Mouse (Mus musculus) myocyte (in vitro differentiated cells): ENCODE measurements around the gene Mylip. TPM values are rescaled to one million over a fixed set of nuclear protein-coding genes. Genes with fewer than 3 reads are reported as not detected.

ENCODE experiments used
- H3K27me3 ChIP-seq: one replicate; pipeline ENCODE4 v1.6.1; 2011; ENCODE audit not compliant: control insufficient read depth, insufficient read depth, insufficient read length
- H3K36me3 ChIP-seq: one replicate; pipeline ENCODE4 v1.6.1; 2011; ENCODE audit not compliant: control insufficient read depth, insufficient read depth
- H3K4me2 ChIP-seq: one replicate; pipeline ENCODE4 v1.6.1; 2011; ENCODE audit warnings: low read depth, control low read depth
- H3K4me3 ChIP-seq: one replicate; pipeline ENCODE4 v1.5.1; 2011; ENCODE audit warnings: mild to moderate bottlenecking, control low read depth, moderate library complexity
- H3K79me2 ChIP-seq: one replicate; pipeline ENCODE4 v1.6.1; 2011; ENCODE audit not compliant: control insufficient read depth, insufficient read depth
- H3ac ChIP-seq: one replicate; pipeline ENCODE4 v1.6.1; 2011; ENCODE audit not compliant: control insufficient read depth, insufficient read length
- CEBPB ChIP-seq: IDR thresholded peaks from 2 replicates; pipeline ENCODE4 v1.6.1; 2011; ENCODE audit warnings: mild to moderate bottlenecking, moderate library complexity; ENCODE audit not compliant: poor library complexity, insufficient read depth, severe bottlenecking
- E2F4 ChIP-seq: IDR thresholded peaks from one replicate; pipeline ENCODE4 v1.6.1; 2011; ENCODE audit warnings: mild to moderate bottlenecking, control low read depth, moderate library complexity; ENCODE audit not compliant: insufficient read depth
- MAX ChIP-seq: IDR thresholded peaks from one replicate; pipeline ENCODE4 v1.6.1; 2011; ENCODE audit warnings: low read depth, mild to moderate bottlenecking, control low read depth
- MYOD1 ChIP-seq, 3 experiments: IDR thresholded peaks; one replicate each; pipeline ENCODE4 v1.6.1; 2011; ENCODE audit warnings: control low read depth in 2 of 3, low read depth in 2 of 3, mild to moderate bottlenecking in 2 of 3, moderate library complexity in 1 of 3; ENCODE audit not compliant: insufficient read length in 2 of 3, control insufficient read depth in 1 of 3
- MYOG ChIP-seq, 3 experiments: IDR thresholded peaks; one replicate each; pipeline ENCODE4 v1.6.1; 2011; ENCODE audit warnings: control low read depth in 2 of 3, low read depth in 2 of 3, mild to moderate bottlenecking in 2 of 3; ENCODE audit not compliant: insufficient read length in 2 of 3, control insufficient read depth in 1 of 3, insufficient read depth in 1 of 3
- POLR2A ChIP-seq: IDR thresholded peaks from one replicate; pipeline ENCODE4 v1.6.1; 2011; ENCODE audit warnings: low read depth, mild to moderate bottlenecking, control low read depth, moderate library complexity; ENCODE audit not compliant: insufficient read length
- POLR2AphosphoS2 ChIP-seq: IDR thresholded peaks from one replicate; pipeline ENCODE4 v1.6.1; 2011; ENCODE audit warnings: low read depth, control low read depth; ENCODE audit not compliant: insufficient read length
- REST ChIP-seq: IDR thresholded peaks from one replicate; pipeline ENCODE4 v1.6.1; 2011; ENCODE audit warnings: mild to moderate bottlenecking, control low read depth, moderate library complexity; ENCODE audit not compliant: insufficient read depth, insufficient read length
- SRF ChIP-seq: IDR thresholded peaks from one replicate; pipeline ENCODE4 v1.6.1; 2011; ENCODE audit warnings: low read depth; ENCODE audit not compliant: control insufficient read depth, insufficient read length
- TCF12 ChIP-seq: IDR thresholded peaks from one replicate; pipeline ENCODE4 v1.6.1; 2011; ENCODE audit warnings: mild to moderate bottlenecking, control low read depth; ENCODE audit not compliant: poor library complexity, insufficient read depth, severe bottlenecking
- TCF3 ChIP-seq: IDR thresholded peaks from one replicate; pipeline ENCODE4 v1.6.1; 2011; ENCODE audit warnings: low read depth, control low read depth; ENCODE audit not compliant: insufficient read length
- USF1 ChIP-seq: IDR thresholded peaks from one replicate; pipeline ENCODE4 v1.6.1; 2011; ENCODE audit warnings: low read depth, mild to moderate bottlenecking, control low read depth, moderate library complexity
- polyA plus RNA-seq: library from polyadenylated mRNA; unstranded; fragments of >200 nt; fragmentation: generic; extraction: Trizol; gene quantifications from one replicate; pipeline ENCODE4 v1.2.1, GENCODE M21; 2012; ENCODE audit warnings: missing spikeins

Mylip gene
- 8.3 TPM for polyA plus RNA-seq

- TF ChIP-seq POLR2A (peak; percentile 100), TCF12 (no peak), MAX (no peak), USF1 (no peak), E2F4 (no peak), POLR2AphosphoS2 (peak; percentile 100), REST (peak; percentile 54), TCF3 (peak; percentile 36), CEBPB (no peak), SRF (peak; percentile 49), MYOD1 (IDR thresholded peaks at IDR 0.05; ENCODE audit: control insufficient read depth in 1 of 3, insufficient read length in 2 of 3, low read depth in 2 of 3) (peak in 1 of 3 experiments; percentile 37), MYOG (IDR thresholded peaks at IDR 0.05; ENCODE audit: control insufficient read depth in 1 of 3, insufficient read depth in 1 of 3, insufficient read length in 2 of 3, low read depth in 2 of 3) (peak in 1 of 3 experiments; percentile 30)
- H3K4me3 ChIP-seq = peak within 1 kb of the TSS; percentile 96
Observed at GRCm38 (mm10) chr13:45389448-45390311, at the start of gene Mylip. Gene Mylip, plus strand, starts transcription at chr13:45389742.

DNA sequence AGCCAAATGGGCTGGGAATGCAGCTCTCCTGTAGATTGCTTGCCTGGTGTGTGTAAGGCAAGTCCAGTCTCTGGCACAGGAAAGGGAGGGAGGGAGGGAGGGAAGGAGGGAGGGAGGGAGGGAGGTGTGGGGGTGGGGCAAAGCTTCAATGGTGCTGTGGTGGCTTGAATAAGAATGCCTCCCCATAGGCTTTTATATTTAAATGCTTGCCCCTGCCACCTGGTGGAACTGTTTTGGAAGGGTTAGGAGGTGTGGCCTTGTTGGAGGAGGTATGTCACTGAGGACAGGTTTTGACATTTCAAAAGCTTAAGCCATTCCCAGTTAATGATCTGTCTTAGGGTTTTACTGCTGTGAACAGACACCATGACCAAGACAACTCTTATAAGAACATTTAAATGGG is 47.6 kb upstream of the Mylip start:
- Histone ChIP-seq H3K4me2 (no peak overlapping the region), H3K4me3 (no peak overlapping the region), H3K36me3 (no peaks in the 10 kb centered on the region), H3K27me3 (no peaks in the 10 kb centered on the region), H3K79me2 (no peaks in the 10 kb centered on the region), H3ac (no peak overlapping the region)
- TF ChIP-seq REST = no peak
- no peak for TF ChIP-seq USF1
- no peak for TF ChIP-seq TCF12
- TF ChIP-seq E2F4 = no peak
- TF ChIP-seq CEBPB = no peak
- TF ChIP-seq MYOG (IDR thresholded peaks at IDR 0.05; ENCODE audit: control insufficient read depth in 1 of 3, insufficient read depth in 1 of 3, insufficient read length in 2 of 3, low read depth in 2 of 3) = no peak
- no peak for TF ChIP-seq MAX
- no peak for TF ChIP-seq SRF
- no peak for TF ChIP-seq TCF3
- TF ChIP-seq POLR2AphosphoS2 = no peak
- TF ChIP-seq MYOD1 (IDR thresholded peaks at IDR 0.05; ENCODE audit: control insufficient read depth in 1 of 3, insufficient read length in 2 of 3, low read depth in 2 of 3) = no peak
- TF ChIP-seq POLR2A = no peak

More at GRCm38 (mm10) chr13:45389448-45390311, at the start of gene Mylip:
- H3K27me3 ChIP-seq = no peaks in the 10 kb centered on the region
- peak within 1 kb of the TSS; percentile 89 for H3K4me2 ChIP-seq
- H3K79me2 ChIP-seq = peaks cover 36% of the 10 kb centered on the region
- peak within 1 kb of the TSS; percentile 21 for H3ac ChIP-seq
- no peaks in the 10 kb centered on the region for H3K36me3 ChIP-seq

- no peaks in the 10 kb centered on the region for H3K79me2 ChIP-seq
- H3K4me3 ChIP-seq = no peak overlapping the region
- H3K36me3 ChIP-seq = no peaks in the 10 kb centered on the region
- H3K27me3 ChIP-seq = no peaks in the 10 kb centered on the region
- no peak overlapping the region for H3ac ChIP-seq
- H3K4me2 ChIP-seq = no peak overlapping the region
- TF ChIP-seq TCF3 = no peak
- TF ChIP-seq SRF = no peak
- TF ChIP-seq MAX = no peak
- no peak for TF ChIP-seq MYOG (IDR thresholded peaks at IDR 0.05; ENCODE audit: control insufficient read depth in 1 of 3, insufficient read depth in 1 of 3, insufficient read length in 2 of 3, low read depth in 2 of 3)
- no peak for TF ChIP-seq POLR2AphosphoS2
- no peak for TF ChIP-seq USF1
- TF ChIP-seq MYOD1 (IDR thresholded peaks at IDR 0.05; ENCODE audit: control insufficient read depth in 1 of 3, insufficient read length in 2 of 3, low read depth in 2 of 3) = no peak
- TF ChIP-seq POLR2A = no peak
- no peak for TF ChIP-seq CEBPB
- no peak for TF ChIP-seq TCF12
Observed at GRCm38 (mm10) chr13:45343541-45343940, 46.0 kb upstream of the Mylip start.

GRCm38 (mm10) chr13:45343966-45344365 is 45.6 kb upstream of the Mylip start:
- no peaks in the 10 kb centered on the region for H3K27me3 ChIP-seq

More at GRCm38 (mm10) chr13:45343966-45344365, 45.6 kb upstream of the Mylip start:
- Histone ChIP-seq H3K36me3 (no peaks in the 10 kb centered on the region), H3ac (no peak overlapping the region), H3K4me3 (no peak overlapping the region), H3K79me2 (no peaks in the 10 kb centered on the region), H3K4me2 (no peak overlapping the region)
- TF ChIP-seq POLR2A = no peak
- no peak for TF ChIP-seq MYOG (IDR thresholded peaks at IDR 0.05; ENCODE audit: control insufficient read depth in 1 of 3, insufficient read depth in 1 of 3, insufficient read length in 2 of 3, low read depth in 2 of 3)
- no peak for TF ChIP-seq CEBPB
- TF ChIP-seq MAX = no peak
- TF ChIP-seq SRF = no peak
- TF ChIP-seq E2F4 = no peak
- TF ChIP-seq POLR2AphosphoS2 = no peak
